Comparison of ENCODE assay signal across 14 mouse cellular contexts in the genomic region with DNA sequence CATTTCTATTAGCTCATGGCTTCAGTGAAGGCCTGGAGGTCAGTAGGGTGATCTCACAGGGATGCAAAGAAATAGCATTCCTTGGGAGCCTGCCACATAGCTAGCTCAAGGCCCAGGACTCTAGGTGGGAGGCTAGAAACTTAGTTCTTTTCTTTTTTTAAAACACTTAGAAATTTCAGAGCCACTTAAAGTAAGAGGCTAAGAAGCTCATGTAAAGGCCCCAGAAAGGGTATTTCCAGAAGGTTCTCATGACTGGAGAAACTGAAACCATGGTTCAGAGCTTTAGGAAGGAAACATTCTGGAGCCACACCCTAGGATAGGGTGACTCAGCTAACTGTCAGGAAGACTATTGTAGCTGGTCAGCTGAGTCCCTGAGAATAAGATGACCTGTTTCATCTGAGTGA. TPM values are rescaled to one million over a fixed set of nuclear protein-coding genes. Genes with fewer than 3 reads are reported as not detected.
A peak's percentile ranks its signal among the peaks of the same experiment; 100 is the strongest.
DNase-seq lines count a peak whose midpoint lies in the region; ATAC-seq and TF ChIP-seq lines count a peak whose summit lies in the region.
"Had no signal": no experiment of that assay in that cellular context is flagged by ENCODE, and none has a peak within 500 bp of the region (broad histone marks: within the 10 kb centered on the region; RNA-seq: fewer than 3 reads in every experiment).

No protein-coding gene starts in this region.

- no peaks in the 10 kb centered on the region for H3K27me3 ChIP-seq in heart, adult 2 months (ENCODE audit: control insufficient read depth, insufficient read depth, low read length)
- no peaks in the 10 kb centered on the region for H3K27me3 ChIP-seq in forebrain, postnatal 0 days (ENCODE audit: insufficient read depth, low read length)
- H3K27me3 ChIP-seq: limb, embryonic 13.5 days; stomach, embryonic 15.5 days had no signal

- H3K4me2 ChIP-seq in forebrain, postnatal 0 days (ENCODE audit: low read depth) = no peak overlapping the region
- H3K4me2 ChIP-seq: limb, embryonic 13.5 days; stomach, embryonic 15.5 days had no signal

- TF ChIP-seq CTCF in heart, adult 2 months (IDR thresholded peaks at IDR 0.05) = no peak
- no peak for TF ChIP-seq CTCF in forebrain, postnatal 0 days (IDR thresholded peaks at IDR 0.05; ENCODE audit: low read depth)

- DNase-seq in heart, adult 2 months = peak in 1 of 2 experiments; percentile 24
- DNase-seq in heart, postnatal 10 days = no peak
- peak; percentile 64 for DNase-seq in 416B (ENCODE audit: low read depth)
- peak; percentile 70 for DNase-seq in lung, postnatal 36 days
- DNase-seq in urinary bladder, postnatal 4 days (ENCODE audit: low spot score in 2 of 2) = no peak
- no peak for DNase-seq in forebrain, postnatal 0 days
- DNase-seq in thymus, postnatal 10 days (ENCODE audit: low spot score in 2 of 2) = no peak
- DNase-seq: heart, postnatal 36 days; kidney, postnatal 4 days; retina, postnatal 1 day had no signal

- no peaks in the 10 kb centered on the region for H3K9me3 ChIP-seq in forebrain, postnatal 0 days (ENCODE audit: low read length)
- H3K9me3 ChIP-seq: forebrain, embryonic 10.5 days; limb, embryonic 13.5 days; stomach, embryonic 15.5 days had no signal

- no peak for ATAC-seq in forebrain, postnatal 0 days

- H3K79me2 ChIP-seq in heart, adult 2 months (replicated peaks; ENCODE audit: control insufficient read depth, insufficient read depth, low read length) = no peaks in the 10 kb centered on the region

- no peak overlapping the region for H3K4me3 ChIP-seq in heart, adult 2 months
- no peak overlapping the region for H3K4me3 ChIP-seq in brown adipose tissue, adult 24 weeks (ENCODE audit: insufficient read depth, low read depth, low read length)
- H3K4me3 ChIP-seq in forebrain, postnatal 0 days (ENCODE audit: low read depth, low read length) = no peak overlapping the region
- H3K4me3 ChIP-seq: forebrain, embryonic 10.5 days; limb, embryonic 13.5 days; stomach, embryonic 15.5 days had no signal

- TF ChIP-seq EP300 in heart, adult 2 months (IDR thresholded peaks at IDR 0.05; ENCODE audit: insufficient read depth, low read depth, low read length) = no peak

- H3K4me1 ChIP-seq in heart, adult 2 months (ENCODE audit: control insufficient read depth, insufficient read depth, low read length) = peaks cover 10% of the 10 kb centered on the region
- peaks cover 22% of the 10 kb centered on the region for H3K4me1 ChIP-seq in brown adipose tissue, adult 24 weeks (ENCODE audit: control insufficient read depth, insufficient read depth, insufficient read length, low read length)
- no peaks in the 10 kb centered on the region for H3K4me1 ChIP-seq in forebrain, postnatal 0 days (ENCODE audit: insufficient read depth)
- H3K4me1 ChIP-seq: forebrain, embryonic 10.5 days; limb, embryonic 13.5 days; stomach, embryonic 15.5 days had no signal

- intact Hi-C loops in heart, adult 2 months (cut with DNase I) = loop anchor here (2.0 to 5.0 kb wide), 2 partner anchors 43 to 51 kb away; partner anchors contain the start of gene Plxna1
- intact Hi-C loops in heart, postnatal 10 days (cut with DNase I) = no loop called here

- peak overlapping the region; percentile 71 for H3K27ac ChIP-seq in heart, adult 2 months
- peak overlapping the region; percentile 85 for H3K27ac ChIP-seq in brown adipose tissue, adult 24 weeks (replicated peaks; ENCODE audit: low read depth, low read length)
- no peak overlapping the region for H3K27ac ChIP-seq in forebrain, postnatal 0 days (ENCODE audit: low read depth, low read length)
- H3K27ac ChIP-seq: forebrain, embryonic 10.5 days; limb, embryonic 13.5 days; stomach, embryonic 15.5 days had no signal

- peaks cover 3% of the 10 kb centered on the region; the same call in 1 of the 2 replicates for H3K36me3 ChIP-seq in heart, adult 2 months (ENCODE audit: control insufficient read depth, insufficient read depth, low read length)
- 0 out of 2 replicates have a peak, but pooled peaks cover 8% of the 10 kb centered on the region for H3K36me3 ChIP-seq in forebrain, postnatal 0 days (ENCODE audit: insufficient read depth)
- H3K36me3 ChIP-seq: forebrain, embryonic 10.5 days; limb, embryonic 13.5 days; stomach, embryonic 15.5 days had no signal

- H3K9ac ChIP-seq in heart, adult 2 months (ENCODE audit: low read depth, low read length) = no peak overlapping the region
- H3K9ac ChIP-seq in forebrain, postnatal 0 days = no peak overlapping the region
- H3K9ac ChIP-seq: limb, embryonic 13.5 days; stomach, embryonic 15.5 days had no signal

- no peak for TF ChIP-seq POLR2A in heart, adult 2 months (IDR thresholded peaks at IDR 0.05; ENCODE audit: insufficient read depth, low read depth, low read length)

RNA-seq across cellular contexts. Expression of gene Plxna1, which starts 51.1 kb away (rescaled TPM):
- total RNA-seq in heart, adult 2 months (2021) = 10 to 100 TPM; 17.3 to 21.9 TPM
- 19.9 and 29.3 TPM in 2 replicates for polyA plus RNA-seq in heart, adult 2 months (2012; rRNA removed)
- 10 to 100 TPM; 39.3 to 48.5 TPM for total RNA-seq in heart, postnatal 10 days (2021)
- polyA plus RNA-seq in brown adipose tissue, adult 24 weeks (2012; ENCODE audit: insufficient read depth, insufficient read length, missing spikeins) = 27.1 and 34.3 TPM in 2 replicates
- total RNA-seq in forebrain, postnatal 0 days (2014; rRNA removed) = 78.2 and 111 TPM in 2 replicates
- 20.3 and 42.1 TPM in 2 replicates for polyA plus RNA-seq in forebrain, postnatal 0 days (2015; fragmentation: Nextera tagmentation; extraction: Ambion mirVana)

Comparison
In these comparisons a context has a peak if more than half of its experiments do, and no peak if none do; other contexts are left out.
1. DNase-seq: peak in 416B (single experiment) and lung, postnatal 36 days (single experiment); none in heart, postnatal 10 days (0 of 2), urinary bladder, postnatal 4 days (0 of 2), forebrain, postnatal 0 days (single experiment) and thymus, postnatal 10 days (0 of 2).